Mouse (Mus musculus) forebrain, postnatal 0 days (tissue): Measurements from ENCODE around the gene Unc119b. TPM values are rescaled to one million over a fixed set of nuclear protein-coding genes. Genes with fewer than 3 reads are reported as not detected.

Experiments
- ATAC-seq: fragments of 200-750 bp; cut with Nextera tagmentation; 2 replicates; pipeline ENCODE4 v1.8.0; 2017; ENCODE audit warnings: mild to moderate bottlenecking, moderate library complexity
- DNase-seq: peaks from one replicate; pipeline ENCODE4 v3.0.0-alpha.2; 2015
- H3K27ac ChIP-seq: fragments of 300-500 bp; sonication (generic); 2 replicates; pipeline ENCODE4 v1.5.1; 2014; ENCODE audit warnings: low read depth, mild to moderate bottlenecking, antibody characterized with exemption, low read length, moderate library complexity, mixed read lengths
- H3K27me3 ChIP-seq: fragments of 300-500 bp; sonication (generic); 2 replicates; pipeline ENCODE4 v1.6.1; 2014; ENCODE audit warnings: mild to moderate bottlenecking, low read length, mixed read lengths; ENCODE audit not compliant: insufficient read depth
- H3K36me3 ChIP-seq: fragments of 300-500 bp; sonication (generic); 2 replicates; pipeline ENCODE4 v1.6.1; 2014; ENCODE audit warnings: mild to moderate bottlenecking, moderate library complexity; ENCODE audit not compliant: insufficient read depth
- H3K4me1 ChIP-seq: fragments of 300-500 bp; sonication (generic); 2 replicates; pipeline ENCODE4 v1.6.1; 2014; ENCODE audit warnings: antibody characterized with exemption; ENCODE audit not compliant: insufficient read depth
- H3K4me2 ChIP-seq: fragments of 300-500 bp; sonication (generic); 2 replicates; pipeline ENCODE4 v1.6.1; 2014; ENCODE audit warnings: low read depth, mild to moderate bottlenecking, moderate library complexity
- H3K4me3 ChIP-seq: fragments of 300-500 bp; sonication (generic); 2 replicates; pipeline ENCODE4 v1.5.1; 2014; ENCODE audit warnings: low read depth, low read length, mixed read lengths
- H3K9ac ChIP-seq: fragments of 300-500 bp; sonication (generic); 2 replicates; pipeline ENCODE4 v1.6.1; 2014; ENCODE audit warnings: mild to moderate bottlenecking
- H3K9me3 ChIP-seq: fragments of 300-500 bp; sonication (generic); 2 replicates; pipeline ENCODE4 v1.6.1; 2016; ENCODE audit warnings: low read length
- CTCF ChIP-seq: sonication (generic); IDR thresholded peaks from 2 replicates; pipeline ENCODE4 v1.5.1; 2016; ENCODE audit warnings: antibody characterized with exemption, control low read depth, low read depth
- WGBS: fragments of 180-500 bp; shearing (Covaris S2); extraction: QIAGEN DNeasy Blood & Tissue Kit; methylation state at CpG from one replicate; pipeline ENCODE4 v1.1.7; 2014; 5-methylcytosine and 5-hydroxymethylcytosine counted together
- polyA plus RNA-seq: library from polyadenylated mRNA; unstranded; fragments of >200 nt; fragmentation: Nextera tagmentation; extraction: Ambion mirVana; gene quantifications from 2 replicates; pipeline ENCODE4 v1.2.1, GENCODE M21; 2015
- total RNA-seq: library from RNA; depleted of rRNA; stranded (reverse); fragments of >200 nt; gene quantifications from 2 replicates; pipeline ENCODE4 v1.2.3, GENCODE M21; 2014

The Unc119b gene
- total and polyA plus RNA-seq, 2 experiments from 2014 or later: 20.3 to 27.2 TPM

GRCm38 (mm10) chr5:115102231-115102630 is 32.5 kb downstream of the Unc119b start:
- Histone ChIP-seq H3K27me3 (no peaks in the 10 kb centered on the region), H3K4me3 (no peak overlapping the region), H3K9ac (no peak overlapping the region), H3K36me3 (peaks cover 23% of the 10 kb centered on the region), H3K4me2 (no peak overlapping the region), H3K9me3 (no peaks in the 10 kb centered on the region), H3K27ac (no peak overlapping the region), H3K4me1 (no peaks in the 10 kb centered on the region)
- 87% methylated on average over 2 of the region's 2 CpGs for WGBS
- no peak for TF ChIP-seq CTCF
- no peak for ATAC-seq
- no peak for DNase-seq

GRCm38 (mm10) chr5:115100473-115100872 is 34.3 kb downstream of the Unc119b start:
- no peak for TF ChIP-seq CTCF
- 91% methylated on average over 6 of the region's 6 CpGs for WGBS
- no peak for DNase-seq
- Histone ChIP-seq H3K9ac (no peak overlapping the region), H3K4me1 (no peaks in the 10 kb centered on the region), H3K9me3 (no peaks in the 10 kb centered on the region), H3K36me3 (peaks cover 41% of the 10 kb centered on the region), H3K4me2 (no peak overlapping the region), H3K27me3 (no peaks in the 10 kb centered on the region), H3K4me3 (no peak overlapping the region), H3K27ac (no peak overlapping the region)
- ATAC-seq: no peak

- peaks cover 46% of the 10 kb centered on the region for H3K36me3 ChIP-seq
- 88% methylated on average over 9 of the region's 9 CpGs for WGBS
- H3K4me1 ChIP-seq: no peaks in the 10 kb centered on the region
- DNase-seq (no peak), ATAC-seq (no peak)
- H3K27ac ChIP-seq: no peak overlapping the region
- no peaks in the 10 kb centered on the region for H3K9me3 ChIP-seq
- no peaks in the 10 kb centered on the region for H3K27me3 ChIP-seq
- no peak overlapping the region for H3K4me2 ChIP-seq
- H3K9ac ChIP-seq: no peak overlapping the region
- TF ChIP-seq CTCF: no peak
- no peak overlapping the region for H3K4me3 ChIP-seq
Observed at GRCm38 (mm10) chr5:115099991-115100390, 34.8 kb downstream of the Unc119b start.

GRCm38 (mm10) chr5:115099530-115099929 is 35.2 kb downstream of the Unc119b start:
- 83% methylated on average over 5 of the region's 5 CpGs for WGBS
- H3K4me1 ChIP-seq: no peaks in the 10 kb centered on the region

DNA sequence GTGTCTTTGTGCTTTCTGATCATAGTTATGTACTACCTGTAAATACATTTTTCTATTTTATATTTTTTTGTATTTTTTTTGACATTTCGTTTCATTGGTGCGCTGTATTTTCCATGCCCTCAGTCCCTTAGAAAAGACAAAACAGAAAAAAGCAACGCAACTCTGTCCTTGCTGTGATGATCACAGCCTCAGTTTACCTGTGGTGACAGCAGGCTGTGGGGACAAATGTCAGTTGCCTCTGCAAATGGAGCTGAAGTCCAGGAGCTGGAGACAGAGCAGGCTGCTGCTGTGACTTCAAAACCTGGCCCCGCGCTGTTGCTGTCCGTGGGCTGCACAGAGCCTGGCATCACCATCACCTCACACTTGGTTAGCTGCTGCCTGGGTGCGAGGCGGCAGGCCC is 36.6 kb downstream of the Unc119b start, which contains the start of gene Gm10401:
TSS of gene Gm10401 (minus strand) at position 101 of the 400 bp plus-strand sequence.
- TF ChIP-seq CTCF: no peak
- Histone ChIP-seq H3K9me3 (no peaks in the 10 kb centered on the region), H3K36me3 (peaks cover 53% of the 10 kb centered on the region), H3K9ac (no peak within 1 kb of the TSS), H3K4me3 (no peak within 1 kb of the TSS), H3K4me2 (no peak within 1 kb of the TSS), H3K27ac (no peak within 1 kb of the TSS), H3K27me3 (no peaks in the 10 kb centered on the region), H3K4me1 (no peaks in the 10 kb centered on the region)
- ATAC-seq (no peak), DNase-seq (no peak)
- WGBS: 95% methylated on average over 8 of the region's 8 CpGs

More at GRCm38 (mm10) chr5:115099530-115099929, 35.2 kb downstream of the Unc119b start:
- DNase-seq: no peak
- H3K9ac ChIP-seq: no peak overlapping the region
- H3K27me3 ChIP-seq: no peaks in the 10 kb centered on the region
- no peaks in the 10 kb centered on the region for H3K9me3 ChIP-seq
- no peak for TF ChIP-seq CTCF
- no peak for ATAC-seq
- H3K27ac ChIP-seq: no peak overlapping the region
- H3K4me2 ChIP-seq: no peak overlapping the region
- H3K36me3 ChIP-seq: peaks cover 50% of the 10 kb centered on the region
- no peak overlapping the region for H3K4me3 ChIP-seq

DNA sequence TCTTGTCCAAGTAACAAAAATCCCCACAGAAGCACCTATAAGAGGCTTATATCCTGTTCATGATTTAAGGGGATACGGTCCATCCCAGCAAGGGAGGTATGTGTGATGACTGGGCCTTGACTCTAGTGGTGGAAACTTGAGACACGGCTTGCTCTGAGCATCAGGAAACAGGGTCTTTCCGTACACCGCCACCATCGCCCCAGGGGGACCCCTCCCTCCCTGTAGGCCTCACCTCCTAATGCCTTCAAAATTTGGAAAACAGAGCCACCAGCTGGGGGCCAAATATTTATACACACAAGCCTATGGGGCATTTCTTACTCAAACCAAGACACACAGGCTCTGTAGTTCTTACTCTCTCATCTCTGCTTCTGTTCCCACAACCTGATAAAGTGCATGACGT is 43.0 kb downstream of the Unc119b start:
- no peak for DNase-seq
- H3K27me3 ChIP-seq: no peaks in the 10 kb centered on the region
- H3K4me2 ChIP-seq: no peak overlapping the region
- no peaks in the 10 kb centered on the region for H3K4me1 ChIP-seq
- 91% methylated on average over 6 of the region's 6 CpGs for WGBS
- H3K4me3 ChIP-seq: no peak overlapping the region
- no peaks in the 10 kb centered on the region for H3K9me3 ChIP-seq
- no peak for ATAC-seq
- peaks cover 67% of the 10 kb centered on the region for H3K36me3 ChIP-seq
- no peak overlapping the region for H3K27ac ChIP-seq
- no peak overlapping the region for H3K9ac ChIP-seq
- TF ChIP-seq CTCF: no peak

- no peak for DNase-seq
- Histone ChIP-seq H3K9me3 (no peaks in the 10 kb centered on the region), H3K4me3 (no peak overlapping the region), H3K9ac (no peak overlapping the region), H3K4me2 (no peak overlapping the region), H3K27ac (no peak overlapping the region), H3K36me3 (peaks cover 61% of the 10 kb centered on the region), H3K4me1 (no peaks in the 10 kb centered on the region), H3K27me3 (no peaks in the 10 kb centered on the region)
- TF ChIP-seq CTCF: no peak
- 86% methylated on average over 3 of the region's 3 CpGs for WGBS
- no peak for ATAC-seq
Observed at GRCm38 (mm10) chr5:115091015-115091414, 43.8 kb downstream of the Unc119b start.
